Mouse (Mus musculus): ENCODE results near the gene Ubash3a.

GRCm38 (mm10) chr17:31193360-31193759 is 14.3 kb upstream of the Ubash3a start:
- no peak for TF ChIP-seq POLR2A (IDR thresholded peaks at IDR 0.05; ENCODE audit: insufficient read depth, low read depth, low read length)
- TF ChIP-seq EP300 (IDR thresholded peaks at IDR 0.05; ENCODE audit: insufficient read depth, low read depth, low read length), result no peak
- TF ChIP-seq CTCF (IDR thresholded peaks at IDR 0.05), result no peak

All from heart, adult 2 months (tissue).